Mouse (Mus musculus): ENCODE results near the gene Atp1a3.
"Not testable (repeated sequence)": the region's sequence is repeated elsewhere in the genome, so short reads cannot be mapped to it uniquely, and the experiment has no call there.

Atp1a3 gene

GRCm38 (mm10) chr7:25005421-25006065, at the start of gene Atp1a3:
Gene Atp1a3 (minus strand): TSS chr7:25005958.
- in situ Hi-C loops (cut with MboI; ENCODE audit: low pct_unique_long_range_greater_than_20kb in 1 of 2, low sequenced_read_pairs in 2 of 2, unreplicated experiment in 1 of 2), result loop anchor here in 1 of 2 experiments (25.0 kb wide), 1 partner anchor 107 kb away; no protein-coding TSS in a partner anchor

GRCm38 (mm10) chr7:25052587-25052986, 46.8 kb upstream of the Atp1a3 start:
- in situ Hi-C loops (cut with MboI; ENCODE audit: low pct_unique_long_range_greater_than_20kb in 1 of 2, low sequenced_read_pairs in 2 of 2, unreplicated experiment in 1 of 2), result no loop called here

GRCm38 (mm10) chr7:25049295-25049930, 43.7 kb upstream of the Atp1a3 start:
- in situ Hi-C loops (cut with MboI; ENCODE audit: low pct_unique_long_range_greater_than_20kb in 1 of 2, low sequenced_read_pairs in 2 of 2, unreplicated experiment in 1 of 2), result no loop called here

GRCm38 (mm10) chr7:25047363-25047762, 41.6 kb upstream of the Atp1a3 start:
- in situ Hi-C loops (cut with MboI; ENCODE audit: low pct_unique_long_range_greater_than_20kb in 1 of 2, low sequenced_read_pairs in 2 of 2, unreplicated experiment in 1 of 2), result no loop called here

- in situ Hi-C loops (cut with MboI; ENCODE audit: low pct_unique_long_range_greater_than_20kb in 1 of 2, low sequenced_read_pairs in 2 of 2, unreplicated experiment in 1 of 2), result not testable (repeated sequence)
Observed at GRCm38 (mm10) chr7:25044599-25044998, 38.8 kb upstream of the Atp1a3 start.

- in situ Hi-C loops (cut with MboI; ENCODE audit: low pct_unique_long_range_greater_than_20kb in 1 of 2, low sequenced_read_pairs in 2 of 2, unreplicated experiment in 1 of 2), result no loop called here
Observed at GRCm38 (mm10) chr7:25041921-25042320, 36.2 kb upstream of the Atp1a3 start.

GRCm38 (mm10) chr7:25035916-25036315, 30.2 kb upstream of the Atp1a3 start:
- in situ Hi-C loops (cut with MboI; ENCODE audit: low pct_unique_long_range_greater_than_20kb in 1 of 2, low sequenced_read_pairs in 2 of 2, unreplicated experiment in 1 of 2), result no loop called here

- in situ Hi-C loops (cut with MboI; ENCODE audit: low pct_unique_long_range_greater_than_20kb in 1 of 2, low sequenced_read_pairs in 2 of 2, unreplicated experiment in 1 of 2), result no loop called here
Observed at GRCm38 (mm10) chr7:25034796-25035195, 29.0 kb upstream of the Atp1a3 start.

GRCm38 (mm10) chr7:25031528-25031927, 25.8 kb upstream of the Atp1a3 start:
- in situ Hi-C loops (cut with MboI; ENCODE audit: low pct_unique_long_range_greater_than_20kb in 1 of 2, low sequenced_read_pairs in 2 of 2, unreplicated experiment in 1 of 2), result no loop called here

GRCm38 (mm10) chr7:25030032-25030753, 24.4 kb upstream of the Atp1a3 start:
- in situ Hi-C loops (cut with MboI; ENCODE audit: low pct_unique_long_range_greater_than_20kb in 1 of 2, low sequenced_read_pairs in 2 of 2, unreplicated experiment in 1 of 2), result no loop called here

- in situ Hi-C loops (cut with MboI; ENCODE audit: low pct_unique_long_range_greater_than_20kb in 1 of 2, low sequenced_read_pairs in 2 of 2, unreplicated experiment in 1 of 2), result no loop called here
Observed at GRCm38 (mm10) chr7:25026452-25026851, 20.7 kb upstream of the Atp1a3 start.

- in situ Hi-C loops (cut with MboI; ENCODE audit: low pct_unique_long_range_greater_than_20kb in 1 of 2, low sequenced_read_pairs in 2 of 2, unreplicated experiment in 1 of 2), result no loop called here
Observed at GRCm38 (mm10) chr7:25025855-25026439, 20.2 kb upstream of the Atp1a3 start.

- in situ Hi-C loops (cut with MboI; ENCODE audit: low pct_unique_long_range_greater_than_20kb in 1 of 2, low sequenced_read_pairs in 2 of 2, unreplicated experiment in 1 of 2), result loop anchor here in 1 of 2 experiments (25.0 kb wide), 1 partner anchor 101 kb away; no protein-coding TSS in a partner anchor
Observed at GRCm38 (mm10) chr7:25011592-25011991, 5.8 kb upstream of the Atp1a3 start.

- in situ Hi-C loops (cut with MboI; ENCODE audit: low pct_unique_long_range_greater_than_20kb in 1 of 2, low sequenced_read_pairs in 2 of 2, unreplicated experiment in 1 of 2), result loop anchor here in 1 of 2 experiments (25.0 kb wide), 1 partner anchor 102 kb away; no protein-coding TSS in a partner anchor
Observed at GRCm38 (mm10) chr7:25010090-25010913, 4.5 kb upstream of the Atp1a3 start.

- in situ Hi-C loops (cut with MboI; ENCODE audit: low pct_unique_long_range_greater_than_20kb in 1 of 2, low sequenced_read_pairs in 2 of 2, unreplicated experiment in 1 of 2), result loop anchor here in 1 of 2 experiments (25.0 kb wide), 1 partner anchor 103 kb away; no protein-coding TSS in a partner anchor
Observed at GRCm38 (mm10) chr7:25009099-25009700, 3.4 kb upstream of the Atp1a3 start.

- in situ Hi-C loops (cut with MboI; ENCODE audit: low pct_unique_long_range_greater_than_20kb in 1 of 2, low sequenced_read_pairs in 2 of 2, unreplicated experiment in 1 of 2), result loop anchor here in 1 of 2 experiments (25.0 kb wide), 1 partner anchor 104 kb away; no protein-coding TSS in a partner anchor
Observed at GRCm38 (mm10) chr7:25008635-25009034, 2.9 kb upstream of the Atp1a3 start.

- in situ Hi-C loops (cut with MboI; ENCODE audit: low pct_unique_long_range_greater_than_20kb in 1 of 2, low sequenced_read_pairs in 2 of 2, unreplicated experiment in 1 of 2), result loop anchor here in 1 of 2 experiments (25.0 kb wide), 1 partner anchor 105 kb away; no protein-coding TSS in a partner anchor
Observed at GRCm38 (mm10) chr7:25007609-25008374, 2.0 kb upstream of the Atp1a3 start.

All from mouse embryonic stem cell (cell line).